Mouse (Mus musculus) lung, adult 2 months (tissue): ENCODE results near the gene Slc22a23.

Experiments
- CTCF ChIP-seq: fragments of 200-500 bp; IDR thresholded peaks from 2 replicates; pipeline ENCODE4 v1.5.1; 2011; ENCODE audit warnings: mild to moderate bottlenecking, low read length, control low read depth; ENCODE audit not compliant: insufficient read depth
- POLR2A ChIP-seq: fragments of 200-500 bp; IDR thresholded peaks from 2 replicates; pipeline ENCODE4 v1.6.1; 2011; ENCODE audit warnings: low read depth, mild to moderate bottlenecking, control low read depth, low read length, borderline replicate concordance; ENCODE audit errors: extremely low read depth

DNA sequence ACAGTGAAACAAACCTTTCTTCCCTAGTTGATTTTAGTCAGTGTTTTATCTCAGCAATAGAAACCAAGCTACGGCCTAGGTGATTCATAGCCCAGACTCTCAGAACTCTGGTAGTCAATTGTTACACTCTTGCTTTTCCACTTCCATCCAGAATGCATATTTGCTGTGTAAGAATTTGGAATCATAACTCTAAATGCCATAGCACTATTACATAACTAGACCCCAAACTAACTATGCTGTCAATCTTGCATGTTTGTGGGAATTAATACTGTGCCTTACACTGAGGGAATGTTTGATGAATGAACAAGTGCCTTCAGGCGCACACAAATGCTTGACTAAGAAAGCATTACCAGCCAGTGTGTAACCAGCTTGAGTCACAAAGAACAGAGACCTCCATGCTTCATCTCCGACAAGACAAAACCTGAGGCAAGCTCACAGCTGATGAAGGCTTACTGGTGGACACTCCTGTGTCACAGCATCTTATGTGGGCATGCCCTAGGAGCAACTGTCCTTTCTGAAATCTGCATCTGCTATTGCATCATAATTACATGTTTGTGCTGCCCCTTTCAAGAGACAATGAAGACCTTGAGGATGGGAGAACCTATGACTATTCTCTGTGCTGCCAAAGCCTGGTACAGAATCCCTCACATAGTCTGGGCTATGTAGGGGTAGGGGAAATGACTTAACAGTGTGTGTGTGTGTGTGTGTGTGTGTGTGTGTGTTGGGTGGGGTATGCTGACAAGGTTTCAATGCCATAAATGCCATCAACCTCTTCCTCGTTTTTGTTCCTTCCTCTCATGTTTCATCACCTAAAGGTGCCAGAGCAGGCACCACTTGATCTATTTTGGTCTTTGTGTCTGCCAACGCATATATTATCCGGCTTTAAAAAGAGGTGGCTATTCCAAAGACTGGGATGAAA is 27.2 kb upstream of the Slc22a23 start:
- TF ChIP-seq CTCF (no peak), POLR2A (no peak)
